Mouse (Mus musculus): ENCODE results near the gene Fam129a. TPM values are rescaled to one million over a fixed set of nuclear protein-coding genes. Genes with fewer than 3 reads are reported as not detected.

Gene Fam129a
- polyA plus RNA-seq, 1 experiment = 19.9 TPM

DNA sequence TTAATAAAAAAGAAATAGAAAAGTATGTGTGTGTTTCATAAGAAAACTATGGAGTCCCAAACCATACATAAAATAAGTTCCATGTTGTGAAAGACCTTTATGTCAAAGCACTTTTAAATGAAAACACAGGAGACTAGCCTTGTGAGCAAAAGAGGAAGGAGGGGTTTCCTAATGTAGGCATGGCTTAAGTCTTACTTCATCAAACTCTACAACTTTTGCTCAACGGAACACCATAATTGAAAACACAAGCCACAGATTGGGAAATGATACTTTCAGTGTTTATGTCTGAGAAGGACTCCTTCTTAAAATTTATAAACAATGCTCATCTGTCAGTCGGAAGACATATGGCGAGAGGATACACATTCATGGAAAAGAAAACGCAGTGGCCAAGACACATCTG is 54.3 kb downstream of the Fam129a start:
- Histone ChIP-seq H3K36me3 (ENCODE audit: control insufficient read depth, insufficient read depth, low read length, poor library complexity, severe bottlenecking) (no peaks in the 10 kb centered on the region), H3K27me3 (ENCODE audit: control insufficient read depth, insufficient read depth, low read length, poor library complexity, severe bottlenecking) (no peaks in the 10 kb centered on the region), H3K27ac (ENCODE audit: insufficient read depth, low read length) (no peak overlapping the region), H3K4me1 (ENCODE audit: control insufficient read depth, insufficient read depth, low read length) (no peaks in the 10 kb centered on the region), H3K9ac (ENCODE audit: low read depth, poor library complexity, severe bottlenecking) (no peak overlapping the region), H3K4me3 (ENCODE audit: low read depth, low read length) (no peak overlapping the region), H3K9me3 (replicated peaks; ENCODE audit: control insufficient read depth, insufficient read depth, low read length, poor library complexity, severe bottlenecking) (no peaks in the 10 kb centered on the region)
- TF ChIP-seq EP300 (IDR thresholded peaks at IDR 0.05; ENCODE audit: insufficient read depth, low read depth, low read length) = no peak
- TF ChIP-seq POLR2A (IDR thresholded peaks at IDR 0.05; ENCODE audit: insufficient read depth, low read length) = no peak
- no peak for TF ChIP-seq CTCF (IDR thresholded peaks at IDR 0.05; ENCODE audit: low read depth, low read length)

DNA sequence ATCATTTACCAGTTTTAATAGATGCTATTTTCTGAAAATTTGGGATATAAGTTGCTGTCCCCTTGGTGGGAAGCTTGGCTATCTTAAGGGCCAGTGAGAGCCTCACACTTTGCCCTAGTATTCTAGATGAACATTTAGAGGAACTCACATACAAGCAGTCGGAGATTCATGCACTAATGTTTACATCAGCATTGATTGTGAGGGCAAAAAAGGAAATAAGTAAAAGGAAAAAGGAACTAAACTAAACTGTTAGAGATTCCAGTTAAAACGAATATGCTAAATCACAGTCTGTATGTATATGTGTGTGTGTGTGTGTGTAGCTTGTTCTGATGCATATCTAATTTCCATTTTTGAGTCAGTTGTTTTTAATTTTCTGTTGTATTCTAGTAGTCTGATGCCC is 54.7 kb downstream of the Fam129a start:
- Histone ChIP-seq H3K27ac (ENCODE audit: insufficient read depth, low read length) (no peak overlapping the region), H3K27me3 (ENCODE audit: control insufficient read depth, insufficient read depth, low read length, poor library complexity, severe bottlenecking) (no peaks in the 10 kb centered on the region), H3K9me3 (replicated peaks; ENCODE audit: control insufficient read depth, insufficient read depth, low read length, poor library complexity, severe bottlenecking) (no peaks in the 10 kb centered on the region), H3K36me3 (ENCODE audit: control insufficient read depth, insufficient read depth, low read length, poor library complexity, severe bottlenecking) (no peaks in the 10 kb centered on the region), H3K4me1 (ENCODE audit: control insufficient read depth, insufficient read depth, low read length) (no peaks in the 10 kb centered on the region), H3K9ac (ENCODE audit: low read depth, poor library complexity, severe bottlenecking) (no peak overlapping the region), H3K4me3 (ENCODE audit: low read depth, low read length) (no peak overlapping the region)
- TF ChIP-seq EP300 (IDR thresholded peaks at IDR 0.05; ENCODE audit: insufficient read depth, low read depth, low read length) = no peak

DNA sequence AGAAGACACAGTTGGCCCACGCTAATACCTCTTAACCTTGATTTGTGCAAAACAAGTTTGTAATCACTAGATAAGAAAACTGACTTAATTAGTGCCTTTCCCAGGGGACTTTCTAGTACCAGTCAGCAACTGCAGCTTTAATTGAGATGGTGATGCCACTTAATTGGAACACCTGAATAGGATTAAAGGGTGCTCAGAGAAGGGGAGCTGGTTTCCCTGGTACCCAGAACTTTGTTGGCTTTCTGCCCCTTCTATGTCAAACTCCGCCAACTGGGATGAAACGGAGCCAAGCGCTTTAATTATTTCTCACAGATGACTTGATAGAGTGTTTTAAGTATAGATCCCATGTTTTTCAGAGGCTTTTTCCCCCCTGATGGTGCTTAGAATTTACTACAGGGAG is 55.6 kb downstream of the Fam129a start:
- Histone ChIP-seq H3K9ac (ENCODE audit: low read depth, poor library complexity, severe bottlenecking) (no peak overlapping the region), H3K9me3 (replicated peaks; ENCODE audit: control insufficient read depth, insufficient read depth, low read length, poor library complexity, severe bottlenecking) (no peaks in the 10 kb centered on the region), H3K4me3 (ENCODE audit: low read depth, low read length) (no peak overlapping the region), H3K36me3 (ENCODE audit: control insufficient read depth, insufficient read depth, low read length, poor library complexity, severe bottlenecking) (no peaks in the 10 kb centered on the region), H3K27ac (ENCODE audit: insufficient read depth, low read length) (no peak overlapping the region), H3K4me1 (ENCODE audit: control insufficient read depth, insufficient read depth, low read length) (no peaks in the 10 kb centered on the region), H3K27me3 (ENCODE audit: control insufficient read depth, insufficient read depth, low read length, poor library complexity, severe bottlenecking) (no peaks in the 10 kb centered on the region)
- TF ChIP-seq POLR2A (IDR thresholded peaks at IDR 0.05; ENCODE audit: insufficient read depth, low read length) = no peak
- TF ChIP-seq CTCF (IDR thresholded peaks at IDR 0.05; ENCODE audit: low read depth, low read length) = no peak
- TF ChIP-seq EP300 (IDR thresholded peaks at IDR 0.05; ENCODE audit: insufficient read depth, low read depth, low read length) = no peak

DNA sequence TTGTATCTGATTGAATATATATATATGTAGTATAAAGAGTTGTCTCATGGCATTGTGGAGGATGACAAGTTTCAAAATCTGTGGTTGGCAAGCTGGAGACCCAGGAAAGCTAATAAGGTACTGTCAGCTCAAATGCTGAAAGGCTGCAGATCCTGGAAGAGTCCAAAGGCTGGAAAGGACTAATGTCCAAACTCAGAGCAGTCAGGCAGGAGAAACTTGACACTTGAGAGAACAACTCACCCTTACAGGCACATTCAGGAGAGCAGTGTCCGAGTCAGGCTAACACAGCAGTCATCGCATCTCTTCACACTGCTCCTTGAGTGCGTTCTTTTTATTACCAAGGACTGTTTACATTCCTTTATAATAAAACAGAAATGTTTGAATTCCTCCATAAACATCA is 56.2 kb downstream of the Fam129a start:
- H3K36me3 ChIP-seq (ENCODE audit: control insufficient read depth, insufficient read depth, low read length, poor library complexity, severe bottlenecking) = no peaks in the 10 kb centered on the region
- no peaks in the 10 kb centered on the region for H3K27me3 ChIP-seq (ENCODE audit: control insufficient read depth, insufficient read depth, low read length, poor library complexity, severe bottlenecking)
- TF ChIP-seq EP300 (IDR thresholded peaks at IDR 0.05; ENCODE audit: insufficient read depth, low read depth, low read length) = no peak
- no peak for TF ChIP-seq CTCF (IDR thresholded peaks at IDR 0.05; ENCODE audit: low read depth, low read length)
- TF ChIP-seq POLR2A (IDR thresholded peaks at IDR 0.05; ENCODE audit: insufficient read depth, low read length) = no peak
- H3K9ac ChIP-seq (ENCODE audit: low read depth, poor library complexity, severe bottlenecking) = no peak overlapping the region
- no peaks in the 10 kb centered on the region for H3K9me3 ChIP-seq (replicated peaks; ENCODE audit: control insufficient read depth, insufficient read depth, low read length, poor library complexity, severe bottlenecking)
- no peak overlapping the region for H3K27ac ChIP-seq (ENCODE audit: insufficient read depth, low read length)
- no peaks in the 10 kb centered on the region for H3K4me1 ChIP-seq (ENCODE audit: control insufficient read depth, insufficient read depth, low read length)
- no peak overlapping the region for H3K4me3 ChIP-seq (ENCODE audit: low read depth, low read length)

DNA sequence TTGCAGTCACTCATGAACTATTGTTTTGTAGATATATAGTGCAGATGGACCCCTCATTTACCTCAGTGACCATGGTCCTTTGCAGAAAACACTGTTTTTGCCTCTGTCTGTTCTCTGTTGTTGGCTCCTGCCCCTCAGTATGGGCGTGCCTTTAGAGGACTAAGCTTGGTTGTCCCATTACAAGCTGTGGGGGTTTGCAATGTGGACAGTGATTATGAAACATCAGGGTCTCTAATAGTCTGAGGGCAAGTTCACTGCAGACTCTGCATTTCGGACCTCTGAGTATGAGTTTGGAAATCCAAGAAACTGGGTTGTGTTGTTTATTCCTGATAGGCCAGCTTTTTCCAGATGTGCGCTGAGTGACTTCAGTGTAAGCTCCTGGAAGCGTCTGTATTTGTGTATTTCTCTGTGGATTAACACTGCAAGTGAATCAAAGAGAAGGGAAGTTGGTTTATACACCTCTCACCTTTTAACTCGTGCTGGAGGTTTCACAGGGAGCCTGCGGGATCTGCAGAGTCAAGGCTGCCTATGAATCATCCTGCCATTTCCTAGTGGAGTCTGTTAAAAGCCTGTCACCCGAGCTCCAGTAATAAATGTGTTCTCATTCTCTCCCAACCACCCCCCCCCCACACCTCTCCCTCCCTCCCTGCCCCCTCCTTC is 58.7 kb downstream of the Fam129a start:
- H3K9me3 ChIP-seq (replicated peaks; ENCODE audit: control insufficient read depth, insufficient read depth, low read length, poor library complexity, severe bottlenecking) = no peaks in the 10 kb centered on the region
- no peaks in the 10 kb centered on the region for H3K4me1 ChIP-seq (ENCODE audit: control insufficient read depth, insufficient read depth, low read length)
- no peak overlapping the region for H3K27ac ChIP-seq (ENCODE audit: insufficient read depth, low read length)
- H3K27me3 ChIP-seq (ENCODE audit: control insufficient read depth, insufficient read depth, low read length, poor library complexity, severe bottlenecking) = no peaks in the 10 kb centered on the region
- H3K9ac ChIP-seq (ENCODE audit: low read depth, poor library complexity, severe bottlenecking) = no peak overlapping the region
- TF ChIP-seq POLR2A (IDR thresholded peaks at IDR 0.05; ENCODE audit: insufficient read depth, low read length) = no peak
- no peak for TF ChIP-seq EP300 (IDR thresholded peaks at IDR 0.05; ENCODE audit: insufficient read depth, low read depth, low read length)
- TF ChIP-seq CTCF (IDR thresholded peaks at IDR 0.05; ENCODE audit: low read depth, low read length) = no peak
- no peak overlapping the region for H3K4me3 ChIP-seq (ENCODE audit: low read depth, low read length)
- no peaks in the 10 kb centered on the region for H3K36me3 ChIP-seq (ENCODE audit: control insufficient read depth, insufficient read depth, low read length, poor library complexity, severe bottlenecking)

DNA sequence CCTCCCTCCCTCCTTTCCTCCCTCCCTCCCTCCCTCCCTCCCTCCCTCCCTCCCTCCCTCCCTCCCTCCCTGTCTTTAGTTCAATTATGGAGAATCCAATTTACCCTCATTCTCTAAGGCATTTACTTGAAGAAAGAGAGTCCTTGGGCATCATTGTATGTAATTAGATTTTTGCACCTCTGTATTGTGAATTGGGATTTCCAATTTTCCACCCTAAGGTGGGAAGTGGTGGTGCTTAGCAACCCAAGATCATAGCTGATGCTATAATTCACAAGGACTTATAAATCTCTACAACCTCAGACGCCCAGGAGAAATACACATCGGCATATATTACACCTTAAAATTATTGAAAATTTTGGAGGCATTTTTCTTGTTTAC is 59.3 kb downstream of the Fam129a start:
- Histone ChIP-seq H3K4me3 (ENCODE audit: low read depth, low read length) (no peak overlapping the region), H3K27me3 (ENCODE audit: control insufficient read depth, insufficient read depth, low read length, poor library complexity, severe bottlenecking) (no peaks in the 10 kb centered on the region), H3K4me1 (ENCODE audit: control insufficient read depth, insufficient read depth, low read length) (no peaks in the 10 kb centered on the region), H3K9ac (ENCODE audit: low read depth, poor library complexity, severe bottlenecking) (no peak overlapping the region), H3K27ac (ENCODE audit: insufficient read depth, low read length) (no peak overlapping the region), H3K36me3 (ENCODE audit: control insufficient read depth, insufficient read depth, low read length, poor library complexity, severe bottlenecking) (no peaks in the 10 kb centered on the region), H3K9me3 (replicated peaks; ENCODE audit: control insufficient read depth, insufficient read depth, low read length, poor library complexity, severe bottlenecking) (no peaks in the 10 kb centered on the region)
- no peak for TF ChIP-seq POLR2A (IDR thresholded peaks at IDR 0.05; ENCODE audit: insufficient read depth, low read length)
- TF ChIP-seq CTCF (IDR thresholded peaks at IDR 0.05; ENCODE audit: low read depth, low read length) = no peak
- TF ChIP-seq EP300 (IDR thresholded peaks at IDR 0.05; ENCODE audit: insufficient read depth, low read depth, low read length) = no peak

All from ES-Bruce4 (cell line).